Mouse (Mus musculus) embryonic facial prominence, embryonic 15.5 days (tissue): ENCODE measurements at regions not wholly inside any gene's neighbourhood (a gene's known extent, or its start where the extent isn't known, plus 50 kb on each side); places are given as distances from the start of the nearest gene placed in this dataset.

Experiments
- ATAC-seq: fragments of 200-750 bp; cut with Nextera tagmentation; 2 replicates; pipeline ENCODE4 v1.8.0; 2017; ENCODE audit warnings: low read depth, moderate TSS enrichment; ENCODE audit not compliant: insufficient number of reproducible peaks, low FRiP score, low TSS enrichment
- H3K27ac ChIP-seq: fragments of 300-500 bp; sonication (generic); replicated peaks from 2 replicates; pipeline ENCODE4 v1.5.1; 2015; ENCODE audit warnings: mild to moderate bottlenecking, inconsistent platforms
- H3K27me3 ChIP-seq: fragments of 300-500 bp; sonication (generic); 2 replicates; pipeline ENCODE4 v1.6.1; 2015; ENCODE audit warnings: inconsistent platforms
- H3K36me3 ChIP-seq: fragments of 300-500 bp; sonication (generic); 2 replicates; pipeline ENCODE4 v1.6.1; 2015; ENCODE audit warnings: mild to moderate bottlenecking, inconsistent platforms
- H3K4me1 ChIP-seq: fragments of 300-500 bp; sonication (generic); 2 replicates; pipeline ENCODE4 v1.6.1; 2015; ENCODE audit warnings: inconsistent platforms
- H3K4me2 ChIP-seq: fragments of 300-500 bp; sonication (generic); replicated peaks from 2 replicates; pipeline ENCODE4 v1.6.1; 2015; ENCODE audit warnings: mild to moderate bottlenecking, inconsistent platforms
- H3K4me3 ChIP-seq: fragments of 300-500 bp; sonication (generic); replicated peaks from 2 replicates; pipeline ENCODE4 v1.5.1; 2015; ENCODE audit warnings: mild to moderate bottlenecking, inconsistent platforms
- H3K9ac ChIP-seq: fragments of 300-500 bp; sonication (generic); 2 replicates; pipeline ENCODE4 v1.6.1; 2015; ENCODE audit warnings: inconsistent platforms
- H3K9me3 ChIP-seq: fragments of 300-500 bp; sonication (generic); replicated peaks from 2 replicates; pipeline ENCODE4 v1.6.1; 2016; ENCODE audit warnings: inconsistent platforms
- WGBS: fragments of 180-500 bp; shearing (Covaris S2); methylation state at CpG from one replicate; pipeline ENCODE4 v1.1.7; 2015; 5-methylcytosine and 5-hydroxymethylcytosine counted together

DNA sequence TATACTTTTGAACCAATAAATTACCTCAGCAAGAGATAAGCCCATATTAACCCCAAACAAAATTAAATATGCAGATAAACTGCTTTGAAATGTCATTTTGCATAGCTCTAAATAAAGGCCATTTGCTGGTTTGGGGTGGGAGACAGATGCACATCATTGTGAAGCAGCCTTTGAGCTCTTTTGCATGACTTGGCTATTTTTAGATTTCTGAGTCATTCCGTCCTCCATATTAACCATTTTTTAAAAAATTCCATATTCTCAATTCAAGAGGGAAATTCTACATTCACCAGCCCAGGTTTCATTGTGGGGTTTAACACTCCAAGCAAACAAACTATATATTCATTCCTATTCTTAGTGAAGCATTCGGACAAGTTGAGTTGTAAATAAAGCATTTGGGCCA, 177.6 kb upstream of the Pde3a start:
- no peak overlapping the region for H3K4me2 ChIP-seq
- no peak overlapping the region for H3K9ac ChIP-seq
- no peaks in the 10 kb centered on the region for H3K4me1 ChIP-seq
- WGBS = 53% methylated on average over 2 of the region's 2 CpGs
- no peak overlapping the region for H3K4me3 ChIP-seq
- no peaks in the 10 kb centered on the region for H3K27me3 ChIP-seq
- H3K27ac ChIP-seq = no peak overlapping the region
- H3K9me3 ChIP-seq = no peaks in the 10 kb centered on the region
- H3K36me3 ChIP-seq = no peaks in the 10 kb centered on the region
- ATAC-seq = no peak

GRCm38 (mm10) chr6:141091076-141091780, 157.8 kb upstream of the Pde3a start:
- Histone ChIP-seq H3K4me2 (no peak overlapping the region), H3K36me3 (no peaks in the 10 kb centered on the region), H3K27me3 (no peaks in the 10 kb centered on the region), H3K4me1 (no peaks in the 10 kb centered on the region), H3K9ac (no peak overlapping the region), H3K9me3 (no peaks in the 10 kb centered on the region), H3K4me3 (no peak overlapping the region), H3K27ac (no peak overlapping the region)
- no peak for ATAC-seq
- WGBS = 35% methylated on average over 9 of the region's 9 CpGs

DNA sequence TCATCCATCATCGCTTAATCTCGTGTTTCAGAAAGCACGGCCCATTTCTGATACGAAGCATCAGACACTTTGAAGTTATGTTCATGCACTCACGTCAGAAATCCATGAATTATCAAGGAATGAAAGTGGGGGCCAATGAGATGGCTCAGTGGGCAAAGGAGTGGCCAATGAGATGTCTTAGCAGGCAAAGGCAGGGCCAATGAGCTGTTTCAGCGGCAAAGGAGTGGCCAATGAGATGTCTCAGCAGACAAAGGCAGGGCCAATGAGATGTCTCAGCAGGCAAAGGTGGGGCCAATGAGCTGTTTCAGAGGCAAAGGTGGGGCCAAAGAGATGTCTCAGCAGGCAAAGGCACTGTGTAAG, 157.3 kb upstream of the Pde3a start:
- WGBS = 64% methylated on average over 6 of the region's 6 CpGs
- Histone ChIP-seq H3K4me3 (no peak overlapping the region), H3K4me2 (no peak overlapping the region), H3K4me1 (no peaks in the 10 kb centered on the region), H3K36me3 (no peaks in the 10 kb centered on the region), H3K27me3 (no peaks in the 10 kb centered on the region), H3K9ac (no peak overlapping the region), H3K27ac (no peak overlapping the region), H3K9me3 (no peaks in the 10 kb centered on the region)
- no peak for ATAC-seq

GRCm38 (mm10) chr6:141097338-141098122, 151.5 kb upstream of the Pde3a start:
- H3K9me3 ChIP-seq = no peaks in the 10 kb centered on the region
- no peak overlapping the region for H3K4me3 ChIP-seq
- no peak overlapping the region for H3K4me2 ChIP-seq
- no peak for ATAC-seq
- WGBS = 51% methylated on average over 13 of the region's 13 CpGs
- H3K27me3 ChIP-seq = no peaks in the 10 kb centered on the region
- H3K36me3 ChIP-seq = no peaks in the 10 kb centered on the region
- no peaks in the 10 kb centered on the region for H3K4me1 ChIP-seq
- no peak overlapping the region for H3K27ac ChIP-seq
- no peak overlapping the region for H3K9ac ChIP-seq

DNA sequence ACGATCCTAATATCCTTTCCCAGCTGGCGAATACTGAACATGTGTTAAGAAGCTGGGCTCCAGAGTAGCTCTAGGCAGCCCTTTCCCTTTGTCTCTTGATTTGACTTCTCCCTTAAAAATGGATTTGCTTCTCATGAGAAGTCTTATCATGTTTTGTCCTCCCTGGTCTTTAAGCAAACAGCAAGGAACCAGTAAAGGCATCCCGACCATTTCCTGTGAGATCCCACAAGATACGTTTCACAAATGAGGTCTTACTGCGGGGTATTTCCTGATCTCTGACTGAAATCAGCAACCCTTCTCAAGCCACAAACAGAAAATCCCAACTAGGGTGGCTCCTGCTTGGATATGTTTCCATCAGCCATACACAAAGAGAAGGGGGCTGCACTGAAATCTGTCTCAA, 130.8 kb upstream of the Pde3a start:
- no peaks in the 10 kb centered on the region for H3K9me3 ChIP-seq
- H3K9ac ChIP-seq = no peak overlapping the region
- no peak overlapping the region for H3K4me3 ChIP-seq
- no peaks in the 10 kb centered on the region for H3K36me3 ChIP-seq
- no peaks in the 10 kb centered on the region for H3K27me3 ChIP-seq
- 38% methylated on average over 5 of the region's 5 CpGs for WGBS
- no peaks in the 10 kb centered on the region for H3K4me1 ChIP-seq
- H3K4me2 ChIP-seq = no peak overlapping the region
- no peak for ATAC-seq
- no peak overlapping the region for H3K27ac ChIP-seq

DNA sequence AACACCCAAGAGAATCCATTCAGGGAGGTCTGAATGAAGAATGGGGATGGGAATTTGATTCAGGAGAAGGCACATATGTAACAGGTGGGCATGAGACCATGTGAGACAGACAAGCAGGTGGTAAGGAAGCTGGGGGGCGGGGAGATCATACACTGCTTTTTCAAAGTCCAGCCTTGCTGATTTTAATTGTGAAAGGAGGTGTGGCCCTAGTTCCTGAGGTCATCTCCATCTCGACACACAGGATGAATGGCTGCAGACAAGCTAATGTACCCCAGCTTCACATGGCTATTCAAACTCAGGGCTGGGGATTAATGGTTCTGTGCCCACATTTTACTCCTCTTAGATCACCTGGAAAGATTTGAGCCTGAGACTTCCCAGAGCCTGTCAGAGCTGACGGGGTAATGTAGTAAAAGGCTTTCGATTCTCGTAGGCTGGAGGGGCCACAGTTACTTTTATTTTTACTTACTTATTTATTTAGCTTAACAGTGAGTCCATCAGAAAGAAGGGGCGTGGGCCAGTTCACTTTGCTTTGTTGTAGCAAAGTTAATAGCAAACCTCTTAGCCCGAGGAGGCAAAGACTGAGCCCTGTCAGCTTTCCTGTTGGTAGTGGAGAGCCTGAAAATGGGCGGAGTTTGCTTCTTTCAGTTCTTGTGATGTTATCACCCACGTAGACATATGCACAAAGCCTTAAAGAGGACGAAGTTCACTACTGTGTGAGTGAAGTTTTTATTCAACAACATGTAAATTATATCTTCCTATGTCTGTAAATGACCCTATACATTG, 122.3 kb upstream of the Pde3a start:
- Histone ChIP-seq H3K36me3 (no peaks in the 10 kb centered on the region), H3K9me3 (no peaks in the 10 kb centered on the region), H3K4me3 (no peak overlapping the region), H3K27me3 (no peaks in the 10 kb centered on the region), H3K4me1 (no peaks in the 10 kb centered on the region), H3K27ac (no peak overlapping the region), H3K4me2 (no peak overlapping the region), H3K9ac (no peak overlapping the region)
- ATAC-seq = no peak
- WGBS = 57% methylated on average over 10 of the region's 10 CpGs

GRCm38 (mm10) chr6:141129596-141129995, 119.5 kb upstream of the Pde3a start:
- H3K27me3 ChIP-seq = no peaks in the 10 kb centered on the region
- H3K4me2 ChIP-seq = no peak overlapping the region
- no peak for ATAC-seq
- 72% methylated on average over 1 of the region's 1 CpGs for WGBS
- H3K4me1 ChIP-seq = no peaks in the 10 kb centered on the region
- no peaks in the 10 kb centered on the region for H3K9me3 ChIP-seq
- no peak overlapping the region for H3K27ac ChIP-seq
- H3K36me3 ChIP-seq = no peaks in the 10 kb centered on the region
- H3K9ac ChIP-seq = no peak overlapping the region
- H3K4me3 ChIP-seq = no peak overlapping the region

- H3K4me1 ChIP-seq = no peaks in the 10 kb centered on the region
- H3K27ac ChIP-seq = no peak overlapping the region
- WGBS = 53% methylated on average over 6 of the region's 6 CpGs
- H3K4me3 ChIP-seq = no peak overlapping the region
- no peaks in the 10 kb centered on the region for H3K27me3 ChIP-seq
- ATAC-seq = no peak
- no peaks in the 10 kb centered on the region for H3K36me3 ChIP-seq
- no peak overlapping the region for H3K9ac ChIP-seq
- no peak overlapping the region for H3K4me2 ChIP-seq
- no peaks in the 10 kb centered on the region for H3K9me3 ChIP-seq
Measured at GRCm38 (mm10) chr6:141134176-141134575, 114.9 kb upstream of the Pde3a start.

DNA sequence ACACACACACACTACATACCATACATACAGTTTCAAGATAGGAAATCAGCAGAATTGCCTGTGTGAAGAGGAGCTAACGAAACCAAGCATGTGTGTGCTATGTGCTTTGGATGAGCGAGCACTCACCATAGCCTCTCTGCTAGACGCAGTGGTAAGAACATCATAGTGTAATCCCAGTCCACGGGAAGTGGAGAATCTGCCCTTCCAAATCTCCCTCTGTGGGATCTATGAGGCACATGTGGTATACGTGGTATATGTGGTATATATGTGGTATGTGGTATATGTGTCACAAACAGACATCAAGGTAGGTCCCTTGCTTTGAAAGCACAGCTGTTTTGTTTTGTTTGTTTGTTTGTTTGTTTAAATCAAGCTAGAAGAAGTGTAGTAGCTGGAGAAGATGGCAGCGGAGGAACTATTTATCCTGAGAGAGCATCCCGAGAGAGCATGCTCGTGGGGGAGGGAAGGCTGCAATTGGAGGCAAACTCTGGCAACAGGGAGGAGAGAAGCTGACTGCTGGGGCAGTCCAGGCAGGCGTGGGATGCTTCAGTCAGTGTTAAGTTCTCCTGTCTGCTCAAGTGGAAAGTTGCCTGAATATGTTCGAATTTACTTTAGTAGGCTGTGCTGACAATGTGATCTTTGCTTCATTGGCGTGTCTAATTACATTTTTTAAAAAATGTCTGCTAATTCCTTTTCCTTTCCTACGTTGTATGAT, 112.2 kb upstream of the Pde3a start:
- no peak overlapping the region for H3K4me3 ChIP-seq
- no peak for ATAC-seq
- no peak overlapping the region for H3K9ac ChIP-seq
- no peaks in the 10 kb centered on the region for H3K36me3 ChIP-seq
- no peaks in the 10 kb centered on the region for H3K27me3 ChIP-seq
- no peak overlapping the region for H3K27ac ChIP-seq
- no peak overlapping the region for H3K4me2 ChIP-seq
- H3K4me1 ChIP-seq = no peaks in the 10 kb centered on the region
- WGBS = 54% methylated on average over 12 of the region's 12 CpGs
- H3K9me3 ChIP-seq = no peaks in the 10 kb centered on the region

DNA sequence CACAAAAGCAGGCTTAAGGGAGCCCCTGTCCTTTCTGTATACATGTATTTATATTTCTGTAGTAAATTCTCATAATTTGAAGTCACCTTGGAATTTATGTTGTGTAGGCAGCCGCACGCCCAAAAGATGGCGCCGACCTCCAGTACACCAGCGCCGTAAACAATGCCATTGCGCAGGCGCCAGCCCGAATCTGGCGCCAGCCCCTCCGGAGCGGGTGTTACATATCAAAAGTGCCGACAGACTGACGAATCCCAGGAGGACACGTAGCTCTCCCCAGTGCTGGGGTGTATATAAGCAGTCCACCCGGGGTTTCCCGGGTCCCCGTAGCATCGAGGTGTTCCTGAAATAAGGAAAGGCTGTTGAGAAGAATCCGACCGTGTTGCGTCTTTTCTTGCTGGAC, 108.1 kb upstream of the Pde3a start:
- Histone ChIP-seq H3K9me3 (no peaks in the 10 kb centered on the region), H3K4me1 (no peaks in the 10 kb centered on the region), H3K36me3 (no peaks in the 10 kb centered on the region), H3K27me3 (no peaks in the 10 kb centered on the region), H3K9ac (no peak overlapping the region), H3K4me3 (no peak overlapping the region), H3K4me2 (no peak overlapping the region), H3K27ac (no peak overlapping the region)
- no peak for ATAC-seq
- 93% methylated on average over 22 of the region's 22 CpGs for WGBS
